Mouse (Mus musculus) intestine, postnatal 0 days (tissue): ENCODE measurements around the gene Fgfr2. TPM values are rescaled to one million over a fixed set of nuclear protein-coding genes. Genes with fewer than 3 reads are reported as not detected.

ENCODE experiments used
- ATAC-seq: fragments of 200-750 bp; cut with Nextera tagmentation; 2 replicates; pipeline ENCODE4 v1.8.0; 2017; ENCODE audit warnings: mild to moderate bottlenecking, moderate TSS enrichment, moderate library complexity
- H3K27ac ChIP-seq: fragments of 300-500 bp; sonication (generic); 2 replicates; pipeline ENCODE4 v1.5.1; 2014; ENCODE audit warnings: mild to moderate bottlenecking, low read depth, low read length, moderate library complexity
- H3K27me3 ChIP-seq: fragments of 300-500 bp; sonication (generic); replicated peaks from 2 replicates; pipeline ENCODE4 v1.6.1; 2014; ENCODE audit warnings: low read length, mixed read lengths; ENCODE audit not compliant: control insufficient read depth, insufficient read depth
- H3K36me3 ChIP-seq: fragments of 300-500 bp; sonication (generic); 2 replicates; pipeline ENCODE4 v1.6.1; 2014; ENCODE audit warnings: mild to moderate bottlenecking, moderate library complexity; ENCODE audit not compliant: control insufficient read depth, insufficient read depth
- H3K4me1 ChIP-seq: fragments of 300-500 bp; sonication (generic); replicated peaks from 2 replicates; pipeline ENCODE4 v1.6.1; 2014; ENCODE audit warnings: antibody characterized with exemption, low read length, mixed read lengths; ENCODE audit not compliant: control insufficient read depth, insufficient read depth
- H3K4me2 ChIP-seq: fragments of 300-500 bp; sonication (generic); replicated peaks from 2 replicates; pipeline ENCODE4 v1.6.1; 2014; ENCODE audit warnings: low read depth, mild to moderate bottlenecking, moderate library complexity
- H3K4me3 ChIP-seq: fragments of 300-500 bp; sonication (generic); 2 replicates; pipeline ENCODE4 v1.5.1; 2014; ENCODE audit warnings: low read depth, low read length
- H3K9ac ChIP-seq: fragments of 300-500 bp; sonication (generic); 2 replicates; pipeline ENCODE4 v1.6.1; 2014; ENCODE audit warnings: mild to moderate bottlenecking, low read depth, low read length
- H3K9me3 ChIP-seq: fragments of 300-500 bp; sonication (generic); 2 replicates; pipeline ENCODE4 v1.6.1; 2016; ENCODE audit warnings: mixed run types; ENCODE audit not compliant: control insufficient read depth
- CTCF ChIP-seq: sonication (generic); IDR thresholded peaks from 2 replicates; pipeline ENCODE4 v1.5.1; 2016; ENCODE audit warnings: low read depth, mild to moderate bottlenecking, control low read depth, antibody characterized with exemption, moderate library complexity
- WGBS: fragments of 180-500 bp; shearing (Covaris S2); extraction: QIAGEN DNeasy Blood & Tissue Kit; methylation state at CpG from one replicate; pipeline ENCODE4 v1.1.7; 2014; 5-methylcytosine and 5-hydroxymethylcytosine counted together
- polyA plus RNA-seq: library from polyadenylated mRNA; unstranded; fragments of >200 nt; fragmentation: Nextera tagmentation; extraction: Ambion mirVana; gene quantifications from 2 replicates; pipeline ENCODE4 v1.2.1, GENCODE M21; 2015

Fgfr2 gene
- polyA plus RNA-seq, 1 experiment from 2014 or later, result 29.5 TPM

- no peaks in the 10 kb centered on the region for H3K36me3 ChIP-seq
- 31% methylated on average over 6 of the region's 6 CpGs for WGBS
- ATAC-seq, result no peak
- no peak overlapping the region for H3K4me2 ChIP-seq
- no peak overlapping the region for H3K27ac ChIP-seq
- no peaks in the 10 kb centered on the region for H3K9me3 ChIP-seq
- H3K27me3 ChIP-seq, result no peaks in the 10 kb centered on the region
- TF ChIP-seq CTCF, result no peak
- no peak overlapping the region for H3K4me3 ChIP-seq
- H3K4me1 ChIP-seq, result no peaks in the 10 kb centered on the region
- no peak overlapping the region for H3K9ac ChIP-seq
These were observed 1134.1 kb downstream of the Fgfr2 start for GRCm38 (mm10) chr7:131989056-131989455.

GRCm38 (mm10) chr7:131978609-131979008, 1144.5 kb downstream of the Fgfr2 start:
- H3K36me3 ChIP-seq, result no peaks in the 10 kb centered on the region
- no peak for ATAC-seq
- H3K4me1 ChIP-seq, result no peaks in the 10 kb centered on the region
- H3K27ac ChIP-seq, result no peak overlapping the region
- WGBS, result 50% methylated on average over 11 of the region's 11 CpGs
- no peak overlapping the region for H3K4me3 ChIP-seq
- TF ChIP-seq CTCF, result no peak
- H3K27me3 ChIP-seq, result no peaks in the 10 kb centered on the region
- H3K9ac ChIP-seq, result no peak overlapping the region
- H3K4me2 ChIP-seq, result no peak overlapping the region
- no peaks in the 10 kb centered on the region for H3K9me3 ChIP-seq

- TF ChIP-seq CTCF, result no peak
- 67% methylated on average over 6 of the region's 6 CpGs for WGBS
These were observed 1147.3 kb downstream of the Fgfr2 start for GRCm38 (mm10) chr7:131975867-131976266.

GRCm38 (mm10) chr7:131970255-131970654, 1152.9 kb downstream of the Fgfr2 start:
- Histone ChIP-seq H3K4me1 (no peaks in the 10 kb centered on the region), H3K9ac (no peak overlapping the region), H3K27ac (no peak overlapping the region), H3K27me3 (peaks cover 27% of the 10 kb centered on the region), H3K9me3 (no peaks in the 10 kb centered on the region), H3K4me2 (no peak overlapping the region), H3K4me3 (no peak overlapping the region), H3K36me3 (no peaks in the 10 kb centered on the region)
- no peak for TF ChIP-seq CTCF
- 32% methylated on average over 3 of the region's 3 CpGs for WGBS
- no peak for ATAC-seq

More at GRCm38 (mm10) chr7:131975867-131976266, 1147.3 kb downstream of the Fgfr2 start:
- Histone ChIP-seq H3K27ac (no peak overlapping the region), H3K4me3 (no peak overlapping the region), H3K9ac (no peak overlapping the region), H3K9me3 (no peaks in the 10 kb centered on the region), H3K4me2 (no peak overlapping the region), H3K36me3 (no peaks in the 10 kb centered on the region), H3K27me3 (no peaks in the 10 kb centered on the region), H3K4me1 (no peaks in the 10 kb centered on the region)
- ATAC-seq, result no peak

- Histone ChIP-seq H3K4me2 (no peak overlapping the region), H3K9ac (no peak overlapping the region), H3K36me3 (no peaks in the 10 kb centered on the region), H3K4me3 (no peak overlapping the region), H3K4me1 (no peaks in the 10 kb centered on the region), H3K27ac (no peak overlapping the region), H3K27me3 (peaks cover 27% of the 10 kb centered on the region), H3K9me3 (no peaks in the 10 kb centered on the region)
- no peak for TF ChIP-seq CTCF
- no peak for ATAC-seq
- WGBS, result 5% methylated on average over 52 of the region's 57 CpGs
These were observed 1156.1 kb downstream of the Fgfr2 start for GRCm38 (mm10) chr7:131966916-131967494.

- Histone ChIP-seq H3K27ac (no peak within 1 kb of the TSS), H3K4me2 (no peak within 1 kb of the TSS), H3K27me3 (peaks cover 27% of the 10 kb centered on the region), H3K9me3 (no peaks in the 10 kb centered on the region), H3K4me3 (no peak within 1 kb of the TSS), H3K4me1 (no peaks in the 10 kb centered on the region), H3K36me3 (no peaks in the 10 kb centered on the region), H3K9ac (no peak within 1 kb of the TSS)
- ATAC-seq, result no peak
- WGBS, result 4% methylated on average over 25 of the region's 32 CpGs
- no peak for TF ChIP-seq CTCF
These were observed 1156.9 kb downstream of the Fgfr2 start, which contains the start of gene Gpr26 for GRCm38 (mm10) chr7:131966023-131966915. Gene Gpr26 (plus strand): TSS chr7:131966460.
